Mouse (Mus musculus) activated CD4-positive, CD25-positive, alpha-beta regulatory T cell, adult 4 months (primary cell): ENCODE results near the gene Tmco4. TPM values are rescaled to one million over a fixed set of nuclear protein-coding genes. Genes with fewer than 3 reads are reported as not detected.

Source experiments
- ATAC-seq: one replicate; pipeline ENCODE4 v1.8.0; 2017
- polyA plus RNA-seq, 2 experiments: library from polyadenylated mRNA; unstranded; fragments of 100-300 nt; shearing (Covaris generic); gene quantifications; one replicate each; pipeline ENCODE4 v1.2.1; 2017

Gene Tmco4
- polyA plus RNA-seq, result 10 to 100 TPM; 19.1 to 32.4 TPM

GRCm38 (mm10) chr4:138972827-138973718 is at the start of gene Tmco4:
Gene Tmco4 (plus strand): TSS chr4:138972888.
- peak; percentile 94 for ATAC-seq

- no peak for ATAC-seq
Measured at GRCm38 (mm10) chr4:138925561-138925960, 47.1 kb upstream of the Tmco4 start.

GRCm38 (mm10) chr4:138933862-138934261 is 38.8 kb upstream of the Tmco4 start:
- no peak for ATAC-seq

- ATAC-seq, result no peak
Measured at GRCm38 (mm10) chr4:138934456-138935145, 38.1 kb upstream of the Tmco4 start.

GRCm38 (mm10) chr4:138938495-138939269 is 34.0 kb upstream of the Tmco4 start:
- peak; percentile 32 for ATAC-seq

GRCm38 (mm10) chr4:138939481-138939880 is 33.2 kb upstream of the Tmco4 start:
- no peak for ATAC-seq

- no peak for ATAC-seq
Measured at GRCm38 (mm10) chr4:138941401-138941800, 31.3 kb upstream of the Tmco4 start.

GRCm38 (mm10) chr4:138941966-138942365 is 30.7 kb upstream of the Tmco4 start:
- no peak for ATAC-seq

GRCm38 (mm10) chr4:138943730-138944129 is 29.0 kb upstream of the Tmco4 start:
- ATAC-seq, result peak; percentile 99

GRCm38 (mm10) chr4:138948257-138948656 is 24.4 kb upstream of the Tmco4 start:
- ATAC-seq, result no peak

- no peak for ATAC-seq
Measured at GRCm38 (mm10) chr4:138958612-138959011, 14.1 kb upstream of the Tmco4 start.

GRCm38 (mm10) chr4:138959120-138959519 is 13.6 kb upstream of the Tmco4 start:
- no peak for ATAC-seq

- no peak for ATAC-seq
Measured at GRCm38 (mm10) chr4:138959926-138960325, 12.8 kb upstream of the Tmco4 start.

GRCm38 (mm10) chr4:138962719-138963118 is 10.0 kb upstream of the Tmco4 start:
- peak; percentile 66 for ATAC-seq

- no peak for ATAC-seq
Measured at GRCm38 (mm10) chr4:138965871-138966270, 6.8 kb upstream of the Tmco4 start.

- no peak for ATAC-seq
Measured at GRCm38 (mm10) chr4:138966866-138967265, 5.8 kb upstream of the Tmco4 start, which contains the start of gene Rnf186. Gene Rnf186 (plus strand): TSS chr4:138967112.

- ATAC-seq, result no peak
Measured at GRCm38 (mm10) chr4:138967485-138967884, 5.2 kb upstream of the Tmco4 start.

GRCm38 (mm10) chr4:138968772-138969556 is 3.7 kb upstream of the Tmco4 start:
- no peak for ATAC-seq

GRCm38 (mm10) chr4:138969736-138970135 is 3.0 kb upstream of the Tmco4 start:
- ATAC-seq, result no peak

GRCm38 (mm10) chr4:138971371-138971770 is 1.3 kb upstream of the Tmco4 start:
- no peak for ATAC-seq

GRCm38 (mm10) chr4:138972139-138972826 is 405 bp upstream of the Tmco4 start:
- peak; percentile 17 for ATAC-seq
